Mouse (Mus musculus) liver, embryonic 14.5 days (tissue): ENCODE results near the gene Kcnk13. TPM values are rescaled to one million over a fixed set of nuclear protein-coding genes. Genes with fewer than 3 reads are reported as not detected.

Experiments used
- ATAC-seq: fragments of 200-750 bp; cut with Nextera tagmentation; 2 replicates; pipeline ENCODE4 v1.8.0; 2017; ENCODE audit warnings: moderate number of reproducible peaks, mild to moderate bottlenecking, moderate library complexity; ENCODE audit not compliant: insufficient read depth
- DNase-seq, 3 experiments: peaks; one replicate each; pipeline ENCODE4 v3.0.0-alpha.2; 2012 to 2013; ENCODE audit warnings: low read depth in 3 of 3, low spot score in 3 of 3
- H3K27ac ChIP-seq: fragments of 300-500 bp; sonication (generic); 2 replicates; pipeline ENCODE4 v1.5.1; 2014; ENCODE audit warnings: moderate library complexity, mild to moderate bottlenecking, control low read depth, inconsistent platforms
- H3K27me3 ChIP-seq: fragments of 300-500 bp; sonication (generic); 2 replicates; pipeline ENCODE4 v1.6.1; 2014; ENCODE audit warnings: mild to moderate bottlenecking, low read length, moderate library complexity; ENCODE audit not compliant: control insufficient read depth, insufficient read depth
- H3K36me3 ChIP-seq: fragments of 300-500 bp; sonication (generic); replicated peaks from 2 replicates; pipeline ENCODE4 v1.6.1; 2014; ENCODE audit warnings: low read depth; ENCODE audit not compliant: control insufficient read depth, insufficient read depth
- H3K4me1 ChIP-seq, 2 experiments: fragments of 200-500 bp in 1 of 2; fragments of 300-500 bp in 1 of 2; sonication (generic) in 1 of 2; replicated peaks; 2 replicates each; pipeline ENCODE4 v1.6.1; 2012 to 2014; ENCODE audit warnings: antibody characterized with exemption in 1 of 2, inconsistent platforms in 1 of 2, low read length in 1 of 2; ENCODE audit not compliant: control insufficient read depth in 2 of 2, insufficient read depth in 2 of 2
- H3K4me2 ChIP-seq: fragments of 300-500 bp; sonication (generic); 2 replicates; pipeline ENCODE4 v1.6.1; 2014; ENCODE audit warnings: low read depth, mild to moderate bottlenecking, control low read depth, moderate library complexity
- H3K4me3 ChIP-seq, 2 experiments: fragments of 200-500 bp in 1 of 2; fragments of 300-500 bp in 1 of 2; sonication (generic) in 1 of 2; 2 replicates each; pipeline ENCODE4 v1.5.1; 2012 to 2014; ENCODE audit warnings: low read depth in 2 of 2, low read length in 2 of 2, mild to moderate bottlenecking in 2 of 2, control low read depth in 1 of 2, inconsistent platforms in 1 of 2, moderate library complexity in 1 of 2; ENCODE audit not compliant: insufficient read depth in 1 of 2
- H3K9ac ChIP-seq: fragments of 300-500 bp; sonication (generic); replicated peaks from 2 replicates; pipeline ENCODE4 v1.6.1; 2014; ENCODE audit warnings: mild to moderate bottlenecking, control low read depth, moderate library complexity
- H3K9me3 ChIP-seq: fragments of 300-500 bp; sonication (generic); 2 replicates; pipeline ENCODE4 v1.6.1; 2016; ENCODE audit warnings: low read length, mixed read lengths; ENCODE audit not compliant: control insufficient read depth
- CTCF ChIP-seq: IDR thresholded peaks from 2 replicates; pipeline ENCODE4 v1.5.1; 2016; ENCODE audit warnings: antibody characterized with exemption, low read depth, control low read depth
- EP300 ChIP-seq: IDR thresholded peaks from 2 replicates; pipeline ENCODE4 v1.6.1; 2016; ENCODE audit warnings: antibody characterized with exemption, low read depth
- WGBS: fragments of 180-500 bp; shearing (Covaris S2); extraction: QIAGEN DNeasy Blood & Tissue Kit; methylation state at CpG from one replicate; pipeline ENCODE4 v1.1.7; 2014; ENCODE audit not compliant: insufficient replicate concordance; 5-methylcytosine and 5-hydroxymethylcytosine counted together
- polyA plus RNA-seq, 2 experiments: library from polyadenylated mRNA; depleted of rRNA in 1 of 2; stranded (reverse) in 1 of 2; unstranded in 1 of 2; fragments of >200 nt; fragmentation: Nextera tagmentation in 1 of 2; extraction: Ambion mirVana in 1 of 2; gene quantifications; 2 replicates each; pipeline versions ENCODE4 v1.2.1 to v1.2.3; 2012 to 2014

Kcnk13 gene
- polyA plus RNA-seq, 2 experiments: 0.23 to 0.48 TPM

DNA sequence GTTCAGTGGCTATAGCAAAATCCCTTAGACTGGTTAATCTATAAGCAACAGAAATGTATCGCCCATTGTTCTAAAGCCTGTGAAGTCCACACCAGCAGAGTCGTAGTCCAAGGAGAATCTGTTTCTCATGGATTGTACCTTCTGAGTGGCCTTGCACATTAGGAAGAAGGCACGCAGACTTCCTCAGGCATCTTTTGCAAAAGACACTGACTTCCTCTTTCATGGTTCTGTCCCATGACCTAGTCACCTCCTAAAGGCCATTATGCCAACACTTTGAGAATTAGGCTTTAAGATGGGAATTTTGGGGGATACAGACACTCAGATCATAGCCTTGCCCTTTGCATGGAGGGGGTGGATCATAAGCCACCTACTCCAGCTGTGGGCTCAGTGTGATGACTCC is 48.5 kb downstream of the Kcnk13 start:
- H3K4me1 ChIP-seq: no peaks in the 10 kb centered on the region
- no peak for ATAC-seq
- no peak overlapping the region for H3K27ac ChIP-seq
- H3K9ac ChIP-seq: no peak overlapping the region
- no peaks in the 10 kb centered on the region for H3K9me3 ChIP-seq
- no peaks in the 10 kb centered on the region for H3K27me3 ChIP-seq
- no peak for DNase-seq
- no peak overlapping the region for H3K4me3 ChIP-seq
- 59% methylated on average over 3 of the region's 3 CpGs for WGBS
- no peak overlapping the region for H3K4me2 ChIP-seq
- no peaks in the 10 kb centered on the region for H3K36me3 ChIP-seq
- no peak for TF ChIP-seq EP300
- no peak for TF ChIP-seq CTCF

- no peak overlapping the region for H3K4me2 ChIP-seq
- no peaks in the 10 kb centered on the region for H3K36me3 ChIP-seq
- H3K4me1 ChIP-seq: no peaks in the 10 kb centered on the region
Observed at GRCm38 (mm10) chr12:100015146-100015545, 50.8 kb downstream of the Kcnk13 start.

DNA sequence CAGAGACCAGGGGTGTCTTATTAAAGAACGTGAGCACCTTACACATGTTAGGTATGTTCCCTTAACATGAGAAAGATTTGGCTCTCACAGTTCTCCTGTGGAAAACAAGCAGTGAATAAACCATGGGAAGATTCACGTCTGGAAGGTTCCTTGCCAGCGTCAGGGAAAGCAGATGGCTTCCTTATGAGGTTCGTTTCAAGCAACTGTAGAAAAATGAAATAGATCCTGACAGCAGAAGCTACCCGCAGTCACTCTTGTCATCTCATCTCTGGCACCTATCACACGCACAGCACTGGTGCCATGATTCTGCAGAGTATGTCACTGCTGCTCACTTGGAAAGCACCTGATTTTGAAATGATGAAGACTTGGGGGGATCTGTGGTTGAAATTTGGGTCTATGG is 53.4 kb downstream of the Kcnk13 start:
- 61% methylated on average over 6 of the region's 6 CpGs for WGBS
- H3K36me3 ChIP-seq: no peaks in the 10 kb centered on the region
- H3K4me1 ChIP-seq: no peaks in the 10 kb centered on the region
- H3K4me3 ChIP-seq: no peak overlapping the region
- no peaks in the 10 kb centered on the region for H3K27me3 ChIP-seq
- DNase-seq (no peak), ATAC-seq (no peak)
- no peak overlapping the region for H3K9ac ChIP-seq
- H3K27ac ChIP-seq: no peak overlapping the region
- TF ChIP-seq EP300: no peak
- no peak for TF ChIP-seq CTCF
- H3K4me2 ChIP-seq: no peak overlapping the region
- H3K9me3 ChIP-seq: no peaks in the 10 kb centered on the region

More at GRCm38 (mm10) chr12:100015146-100015545, 50.8 kb downstream of the Kcnk13 start:
- no peak overlapping the region for H3K9ac ChIP-seq
- ATAC-seq (no peak), DNase-seq (no peak)
- 58% methylated on average over 5 of the region's 5 CpGs for WGBS
- H3K4me3 ChIP-seq: no peak overlapping the region
- TF ChIP-seq CTCF (no peak), EP300 (no peak)
- H3K27ac ChIP-seq: no peak overlapping the region
- no peaks in the 10 kb centered on the region for H3K27me3 ChIP-seq
- H3K9me3 ChIP-seq: no peaks in the 10 kb centered on the region

DNA sequence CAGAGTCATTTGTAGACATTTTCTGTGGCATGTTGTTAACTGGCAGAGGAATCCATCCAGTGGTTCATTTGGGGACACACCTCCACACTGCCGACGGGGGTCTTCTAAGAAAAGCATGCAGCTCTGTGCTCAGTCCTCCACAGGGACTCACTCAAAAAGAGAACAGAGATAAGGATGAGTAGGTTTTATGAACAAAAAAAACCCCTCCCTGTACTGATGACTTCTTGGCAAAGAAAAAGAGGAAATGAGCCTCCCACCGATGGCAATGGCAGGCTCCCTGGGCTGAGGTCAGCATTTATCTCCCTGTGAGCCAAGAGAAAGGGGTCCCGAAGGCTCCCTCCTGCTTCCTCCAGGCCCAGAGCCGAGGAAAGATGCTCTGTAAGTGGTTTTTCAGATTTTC is 58.2 kb downstream of the Kcnk13 start:
- no peak overlapping the region for H3K9ac ChIP-seq
- H3K4me3 ChIP-seq: no peak overlapping the region
- no peak for TF ChIP-seq CTCF
- TF ChIP-seq EP300: no peak
- no peaks in the 10 kb centered on the region for H3K4me1 ChIP-seq
- H3K36me3 ChIP-seq: no peaks in the 10 kb centered on the region
- 27% methylated on average over 5 of the region's 5 CpGs for WGBS
- H3K27ac ChIP-seq: no peak overlapping the region
- no peaks in the 10 kb centered on the region for H3K9me3 ChIP-seq
- DNase-seq: no peak
- H3K4me2 ChIP-seq: no peak overlapping the region
- ATAC-seq: no peak
- no peaks in the 10 kb centered on the region for H3K27me3 ChIP-seq

- DNase-seq: no peak
- 58% methylated on average over 12 of the region's 12 CpGs for WGBS
Observed at GRCm38 (mm10) chr12:100023821-100024365, 59.6 kb downstream of the Kcnk13 start.

More at GRCm38 (mm10) chr12:100023821-100024365, 59.6 kb downstream of the Kcnk13 start:
- Histone ChIP-seq H3K36me3 (no peaks in the 10 kb centered on the region), H3K4me2 (no peak overlapping the region), H3K27me3 (no peaks in the 10 kb centered on the region), H3K4me1 (no peaks in the 10 kb centered on the region), H3K4me3 (no peak overlapping the region), H3K27ac (no peak overlapping the region), H3K9ac (no peak overlapping the region), H3K9me3 (no peaks in the 10 kb centered on the region)
- no peak for ATAC-seq
- TF ChIP-seq CTCF (no peak), EP300 (no peak)
